ENCODE assay signal across 9 mouse cellular contexts in genomic region chr1:59613795-59614194, GRCm38 (mm10). TPM values are rescaled to one million over a fixed set of nuclear protein-coding genes. Genes with fewer than 3 reads are reported as not detected.
A peak's percentile ranks its signal among the peaks of the same experiment; 100 is the strongest.
DNase-seq lines count a peak whose midpoint lies in the region; ATAC-seq lines count a peak whose summit lies in the region.
"Had no signal": no experiment of that assay in that cellular context is flagged by ENCODE, and none has a peak within 500 bp of the region (broad histone marks: within the 10 kb centered on the region; RNA-seq: fewer than 3 reads in every experiment).

No protein-coding gene starts in this region.

- no peak for ATAC-seq in hindbrain, embryonic 11.5 days (ENCODE audit: low FRiP score)
- ATAC-seq in hindbrain, embryonic 12.5 days (ENCODE audit: low FRiP score), result no peak
- 0 out of 2 replicates have a peak, but pooled peaks have one; percentile 6 for ATAC-seq in erythroid progenitor cell, adult 5-6 weeks (replicated peaks; ENCODE audit: low FRiP score, poor library complexity, severe bottlenecking)

- intact Hi-C loops in left cerebral cortex, postnatal 4 days (cut with DNase I), result no loop called here

- H3K36me3 ChIP-seq in hindbrain, embryonic 11.5 days (ENCODE audit: control insufficient read depth, insufficient read depth, low read length), result no peaks in the 10 kb centered on the region
- H3K36me3 ChIP-seq in hindbrain, embryonic 12.5 days, result no peaks in the 10 kb centered on the region
- H3K36me3 ChIP-seq: liver, embryonic 15.5 days had no signal

- H3K9ac ChIP-seq in hindbrain, embryonic 11.5 days (ENCODE audit: low read depth, low read length), result no peak overlapping the region
- no peak overlapping the region for H3K9ac ChIP-seq in hindbrain, embryonic 12.5 days
- H3K9ac ChIP-seq: liver, embryonic 15.5 days had no signal

- no peaks in the 10 kb centered on the region for H3K9me3 ChIP-seq in hindbrain, embryonic 11.5 days (ENCODE audit: control insufficient read depth, low read length)
- H3K9me3 ChIP-seq in hindbrain, embryonic 12.5 days (replicated peaks), result 0 out of 2 replicates have a peak, but pooled peaks cover 3% of the 10 kb centered on the region
- H3K9me3 ChIP-seq: liver, embryonic 15.5 days had no signal

- H3K27me3 ChIP-seq in hindbrain, embryonic 11.5 days (ENCODE audit: control insufficient read depth, insufficient read depth, low read length), result no peaks in the 10 kb centered on the region
- no peaks in the 10 kb centered on the region for H3K27me3 ChIP-seq in hindbrain, embryonic 12.5 days
- H3K27me3 ChIP-seq: liver, embryonic 15.5 days had no signal

- WGBS in hindbrain, embryonic 11.5 days, result 49% methylated on average over 6 of the region's 6 CpGs
- WGBS in hindbrain, embryonic 12.5 days, result 41% methylated on average over 6 of the region's 6 CpGs

- H3K4me1 ChIP-seq in hindbrain, embryonic 11.5 days (replicated peaks; ENCODE audit: control insufficient read depth, insufficient read depth, low read length), result no peaks in the 10 kb centered on the region
- 0 out of 2 replicates have a peak, but pooled peaks cover 5% of the 10 kb centered on the region for H3K4me1 ChIP-seq in hindbrain, embryonic 12.5 days
- H3K4me1 ChIP-seq: liver, embryonic 15.5 days had no signal

- H3K4me2 ChIP-seq in hindbrain, embryonic 11.5 days (replicated peaks; ENCODE audit: low read depth, low read length), result no peak overlapping the region
- H3K4me2 ChIP-seq in hindbrain, embryonic 12.5 days (replicated peaks), result no peak overlapping the region
- H3K4me2 ChIP-seq: liver, embryonic 15.5 days had no signal

- no peak overlapping the region for H3K4me3 ChIP-seq in hindbrain, embryonic 11.5 days (ENCODE audit: low read depth, low read length)
- H3K4me3 ChIP-seq in hindbrain, embryonic 12.5 days, result no peak overlapping the region
- H3K4me3 ChIP-seq: liver, embryonic 15.5 days had no signal

- H3K27ac ChIP-seq in hindbrain, embryonic 11.5 days (ENCODE audit: low read depth, low read length), result no peak overlapping the region
- no peak overlapping the region for H3K27ac ChIP-seq in hindbrain, embryonic 12.5 days
- H3K27ac ChIP-seq: liver, embryonic 15.5 days had no signal

- DNase-seq in hindbrain, embryonic 11.5 days (ENCODE audit: low spot score), result peak; percentile 71
- DNase-seq in CD8-positive naive resting alpha-beta T cell, adult 2 months (ENCODE audit: low read depth in 2 of 2, low spot score in 2 of 2), result peak; percentile 52 to 58
- peak; percentile 89 for DNase-seq in adrenal gland, postnatal 14 days
- peak; percentile 70 for DNase-seq in left cerebral cortex, postnatal 4 days
- DNase-seq in ovary, adult 18-20 months (ENCODE audit: low spot score), result peak; percentile 17
- DNase-seq in thymus, postnatal 4 days, result peak; percentile 90

RNA-seq across cellular contexts. Expression of gene Sumo1, which starts 56.8 kb away (rescaled TPM):
- polyA plus RNA-seq in hindbrain, embryonic 11.5 days (2014; fragmentation: Nextera tagmentation; extraction: Ambion mirVana), result 571 and 586 TPM in 2 replicates
- 415 and 441 TPM in 2 replicates for polyA plus RNA-seq in hindbrain, embryonic 12.5 days (2016; fragmentation: Nextera tagmentation; extraction: Ambion mirVana)
- 119 and 131 TPM in 2 replicates for total RNA-seq in adrenal gland, postnatal 14 days (2021)
- 66.7 and 98.7 TPM in 2 replicates for total RNA-seq in erythroid progenitor cell, adult 5-6 weeks (2015; ENCODE audit: low replicate concordance)
- 35.9 and 56.7 TPM in 2 replicates for total RNA-seq in erythroid progenitor cell, adult 5-6 weeks (2017; ENCODE audit: low replicate concordance)
- total RNA-seq in left cerebral cortex, postnatal 4 days (2021), result 100 to 1,000 TPM; 104 to 111 TPM

Comparison
In these comparisons a context has a peak if more than half of its experiments do, and no peak if none do; other contexts are left out.
1. DNase-seq: peak in every context shown above with its lines; median percentile 90 in thymus, postnatal 4 days; 89 in adrenal gland, postnatal 14 days; 71 in hindbrain, embryonic 11.5 days; 70 in left cerebral cortex, postnatal 4 days; 55 in CD8-positive naive resting alpha-beta T cell, adult 2 months; 17 in ovary, adult 18-20 months.